17 mouse cellular contexts compared by ENCODE assay signal in the genomic region with DNA sequence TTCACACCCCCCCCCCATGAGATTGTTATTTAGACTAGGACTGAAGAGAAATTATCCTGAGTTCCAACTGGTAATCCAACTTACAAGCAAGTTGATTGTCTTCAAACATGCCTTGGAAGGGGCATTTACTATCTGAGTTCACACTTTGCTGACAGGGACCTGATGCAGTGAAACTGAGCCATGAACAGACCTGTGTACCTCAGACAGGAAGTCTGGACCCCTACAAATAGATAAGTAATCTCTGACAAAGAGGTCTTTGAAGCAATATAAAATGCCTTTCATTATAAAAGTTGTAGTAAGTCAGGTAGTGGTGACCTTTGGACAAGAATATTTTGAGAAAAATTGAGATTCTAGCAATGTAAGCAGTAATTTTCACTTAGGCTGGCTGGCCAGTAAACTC. TPM values are rescaled to one million over a fixed set of nuclear protein-coding genes. Genes with fewer than 3 reads are reported as not detected.
"Had no signal": no experiment of that assay in that cellular context is flagged by ENCODE, and none has a peak within 500 bp of the region (broad histone marks: within the 10 kb centered on the region; RNA-seq: fewer than 3 reads in every experiment).

No protein-coding gene starts in this region.

- H3K4me3 ChIP-seq: neural tube, embryonic 13.5 days; neural tube, embryonic 15.5 days; stomach, embryonic 15.5 days had no signal

- H3K9me3 ChIP-seq: neural tube, embryonic 13.5 days; neural tube, embryonic 15.5 days; stomach, embryonic 15.5 days had no signal

- H3K27me3 ChIP-seq: neural tube, embryonic 13.5 days; neural tube, embryonic 15.5 days; stomach, embryonic 15.5 days had no signal

- H3K27ac ChIP-seq: neural tube, embryonic 13.5 days; neural tube, embryonic 15.5 days; stomach, embryonic 15.5 days; stomach, postnatal 0 days had no signal

- H3K9ac ChIP-seq: neural tube, embryonic 13.5 days; neural tube, embryonic 15.5 days; stomach, embryonic 15.5 days had no signal

- DNase-seq: retina, postnatal 1 day; right cerebral cortex, adult 18-20 months; right cerebral cortex, postnatal 14 days; right cerebral cortex, postnatal 25 days; right cerebral cortex, postnatal 4 days; spleen, adult 18-20 months; thymus, adult 18-20 months; thymus, adult 2 months; thymus, postnatal 14 days; thymus, postnatal 25 days; thymus, postnatal 36 days; thymus, postnatal 4 days had no signal

- H3K4me1 ChIP-seq: neural tube, embryonic 13.5 days; neural tube, embryonic 15.5 days; stomach, embryonic 15.5 days had no signal

- H3K36me3 ChIP-seq: neural tube, embryonic 15.5 days; stomach, embryonic 15.5 days had no signal

RNA-seq across cellular contexts. Expression of a gene that starts 20.8 kb away (rescaled TPM):
- polyA plus RNA-seq: small intestine, adult 2 months had no signal
